Mouse (Mus musculus) intestine, postnatal 0 days (tissue): ENCODE results near the gene Tmem40. TPM values are rescaled to one million over a fixed set of nuclear protein-coding genes. Genes with fewer than 3 reads are reported as not detected.

Experiments used
- ATAC-seq: fragments of 200-750 bp; cut with Nextera tagmentation; 2 replicates; pipeline ENCODE4 v1.8.0; 2017; ENCODE audit warnings: mild to moderate bottlenecking, moderate TSS enrichment, moderate library complexity
- H3K27ac ChIP-seq: fragments of 300-500 bp; sonication (generic); 2 replicates; pipeline ENCODE4 v1.5.1; 2014; ENCODE audit warnings: mild to moderate bottlenecking, low read depth, low read length, moderate library complexity
- H3K27me3 ChIP-seq: fragments of 300-500 bp; sonication (generic); replicated peaks from 2 replicates; pipeline ENCODE4 v1.6.1; 2014; ENCODE audit warnings: low read length, mixed read lengths; ENCODE audit not compliant: control insufficient read depth, insufficient read depth
- H3K36me3 ChIP-seq: fragments of 300-500 bp; sonication (generic); 2 replicates; pipeline ENCODE4 v1.6.1; 2014; ENCODE audit warnings: mild to moderate bottlenecking, moderate library complexity; ENCODE audit not compliant: control insufficient read depth, insufficient read depth
- H3K4me1 ChIP-seq: fragments of 300-500 bp; sonication (generic); replicated peaks from 2 replicates; pipeline ENCODE4 v1.6.1; 2014; ENCODE audit warnings: antibody characterized with exemption, low read length, mixed read lengths; ENCODE audit not compliant: control insufficient read depth, insufficient read depth
- H3K4me2 ChIP-seq: fragments of 300-500 bp; sonication (generic); replicated peaks from 2 replicates; pipeline ENCODE4 v1.6.1; 2014; ENCODE audit warnings: low read depth, mild to moderate bottlenecking, moderate library complexity
- H3K4me3 ChIP-seq: fragments of 300-500 bp; sonication (generic); 2 replicates; pipeline ENCODE4 v1.5.1; 2014; ENCODE audit warnings: low read depth, low read length
- H3K9ac ChIP-seq: fragments of 300-500 bp; sonication (generic); 2 replicates; pipeline ENCODE4 v1.6.1; 2014; ENCODE audit warnings: mild to moderate bottlenecking, low read depth, low read length
- H3K9me3 ChIP-seq: fragments of 300-500 bp; sonication (generic); 2 replicates; pipeline ENCODE4 v1.6.1; 2016; ENCODE audit warnings: mixed run types; ENCODE audit not compliant: control insufficient read depth
- CTCF ChIP-seq: sonication (generic); IDR thresholded peaks from 2 replicates; pipeline ENCODE4 v1.5.1; 2016; ENCODE audit warnings: low read depth, mild to moderate bottlenecking, control low read depth, antibody characterized with exemption, moderate library complexity
- WGBS: fragments of 180-500 bp; shearing (Covaris S2); extraction: QIAGEN DNeasy Blood & Tissue Kit; methylation state at CpG from one replicate; pipeline ENCODE4 v1.1.7; 2014; 5-methylcytosine and 5-hydroxymethylcytosine counted together
- polyA plus RNA-seq: library from polyadenylated mRNA; unstranded; fragments of >200 nt; fragmentation: Nextera tagmentation; extraction: Ambion mirVana; gene quantifications from 2 replicates; pipeline ENCODE4 v1.2.1, GENCODE M21; 2015

Tmem40 gene
- polyA plus RNA-seq, 1 experiment from 2014 or later = 0.17 TPM

- H3K36me3 ChIP-seq = no peaks in the 10 kb centered on the region
- H3K27ac ChIP-seq = no peak overlapping the region
- WGBS = 52% methylated on average over 1 of the region's 1 CpGs
Measured at GRCm38 (mm10) chr6:115700778-115701177, 61.4 kb downstream of the Tmem40 start.

GRCm38 (mm10) chr6:115698699-115699098, 63.5 kb downstream of the Tmem40 start:
- Histone ChIP-seq H3K27me3 (no peaks in the 10 kb centered on the region), H3K4me3 (no peak overlapping the region), H3K4me1 (peaks cover 4% of the 10 kb centered on the region; the same call in 1 of the 2 replicates), H3K36me3 (no peaks in the 10 kb centered on the region), H3K9me3 (no peaks in the 10 kb centered on the region), H3K9ac (no peak overlapping the region), H3K27ac (no peak overlapping the region), H3K4me2 (no peak overlapping the region)
- peak; percentile 69 for TF ChIP-seq CTCF
- WGBS = 84% methylated on average over 4 of the region's 4 CpGs
- no peak for ATAC-seq

More at GRCm38 (mm10) chr6:115700778-115701177, 61.4 kb downstream of the Tmem40 start:
- Histone ChIP-seq H3K4me2 (no peak overlapping the region), H3K27me3 (no peaks in the 10 kb centered on the region), H3K9ac (no peak overlapping the region), H3K4me3 (no peak overlapping the region), H3K9me3 (no peaks in the 10 kb centered on the region), H3K4me1 (peaks cover 4% of the 10 kb centered on the region; the same call in 1 of the 2 replicates)
- peak; percentile 37; the same call in 1 of the 2 replicates for ATAC-seq
- no peak for TF ChIP-seq CTCF

- Histone ChIP-seq H3K4me2 (no peak overlapping the region), H3K9ac (no peak overlapping the region), H3K27ac (no peak overlapping the region), H3K9me3 (no peaks in the 10 kb centered on the region), H3K36me3 (no peaks in the 10 kb centered on the region), H3K4me1 (peaks cover 4% of the 10 kb centered on the region; the same call in 1 of the 2 replicates), H3K27me3 (no peaks in the 10 kb centered on the region), H3K4me3 (no peak overlapping the region)
- 58% methylated on average over 17 of the region's 17 CpGs for WGBS
- ATAC-seq = peak; percentile 67
- TF ChIP-seq CTCF = no peak
Measured at GRCm38 (mm10) chr6:115697739-115698558, 64.3 kb downstream of the Tmem40 start.

- Histone ChIP-seq H3K27me3 (no peaks in the 10 kb centered on the region), H3K36me3 (no peaks in the 10 kb centered on the region), H3K4me2 (no peak overlapping the region), H3K9me3 (no peaks in the 10 kb centered on the region), H3K4me3 (no peak overlapping the region), H3K27ac (no peak overlapping the region), H3K4me1 (peaks cover 4% of the 10 kb centered on the region; the same call in 1 of the 2 replicates), H3K9ac (no peak overlapping the region)
- WGBS = 81% methylated on average over 7 of the region's 7 CpGs
- no peak; the same call in 1 of the 2 replicates for TF ChIP-seq CTCF
- no peak for ATAC-seq
Measured at GRCm38 (mm10) chr6:115696707-115697215, 65.4 kb downstream of the Tmem40 start.

- H3K4me1 ChIP-seq = no peaks in the 10 kb centered on the region
- no peak overlapping the region for H3K27ac ChIP-seq
- H3K9me3 ChIP-seq = no peaks in the 10 kb centered on the region
- WGBS = 59% methylated on average over 7 of the region's 7 CpGs
- no peak for TF ChIP-seq CTCF
- no peak for ATAC-seq
- no peak overlapping the region for H3K4me3 ChIP-seq
- no peak overlapping the region for H3K4me2 ChIP-seq
- no peaks in the 10 kb centered on the region for H3K27me3 ChIP-seq
- no peak overlapping the region for H3K9ac ChIP-seq
- H3K36me3 ChIP-seq = no peaks in the 10 kb centered on the region
Measured at GRCm38 (mm10) chr6:115695124-115695523, 67.1 kb downstream of the Tmem40 start.

- TF ChIP-seq CTCF = no peak
- no peak overlapping the region for H3K9ac ChIP-seq
- H3K4me2 ChIP-seq = no peak overlapping the region
- H3K4me3 ChIP-seq = no peak overlapping the region
- no peak for ATAC-seq
- 49% methylated on average over 9 of the region's 9 CpGs for WGBS
- no peaks in the 10 kb centered on the region for H3K4me1 ChIP-seq
- no peaks in the 10 kb centered on the region for H3K27me3 ChIP-seq
- H3K27ac ChIP-seq = no peak overlapping the region
- H3K36me3 ChIP-seq = no peaks in the 10 kb centered on the region
- no peaks in the 10 kb centered on the region for H3K9me3 ChIP-seq
Measured at GRCm38 (mm10) chr6:115694441-115694842, 67.8 kb downstream of the Tmem40 start.
